In genomic region chr7:49981511-49982227, GRCm38 (mm10) we compare ENCODE assay signal across 9 mouse cellular contexts. TPM values are rescaled to one million over a fixed set of nuclear protein-coding genes. Genes with fewer than 3 reads are reported as not detected.
DNase-seq lines count a peak whose midpoint lies in the region; ATAC-seq and TF ChIP-seq lines count a peak whose summit lies in the region.
"Had no signal": no experiment of that assay in that cellular context is flagged by ENCODE, and none has a peak within 500 bp of the region (broad histone marks: within the 10 kb centered on the region; RNA-seq: fewer than 3 reads in every experiment).

No protein-coding gene starts in this region.

- H3K9me3 ChIP-seq in midbrain, embryonic 16.5 days (replicated peaks; ENCODE audit: control insufficient read depth, low read length, poor library complexity, severe bottlenecking) = no peaks in the 10 kb centered on the region

- ATAC-seq in Patski = no peak
- peak; percentile 40 for ATAC-seq in midbrain, embryonic 16.5 days
- ATAC-seq in activated CD4-positive, CD25-positive, alpha-beta regulatory T cell, adult 4 months = no peak

- peak; percentile 12 to 22 for DNase-seq in kidney, postnatal 4 days
- no peak for DNase-seq in kidney, adult 18-20 months
- no peak for DNase-seq in Patski (ENCODE audit: low read depth, low spot score)
- DNase-seq in embryo, embryonic 10.5 days (ENCODE audit: low spot score) = no peak
- DNase-seq: cerebellum, adult 11-12 months; gastrocnemius, postnatal 14 days had no signal

- in situ Hi-C loops in Patski (cut with MboI; ENCODE audit: low pct_unique_long_range_greater_than_20kb) = no loop called here

- H3K27ac ChIP-seq in embryonic fibroblast, embryonic 13.5 days (ENCODE audit: insufficient read depth, low read length) = no peak overlapping the region
- no peak overlapping the region for H3K27ac ChIP-seq in midbrain, embryonic 16.5 days (ENCODE audit: low read length)

- WGBS in midbrain, embryonic 16.5 days = 8% methylated on average over 9 of the region's 9 CpGs

- H3K9ac ChIP-seq in midbrain, embryonic 16.5 days (ENCODE audit: low read depth, low read length) = no peak overlapping the region

- CTCF ChIA-PET in Patski (lab: Charles Lee) = interaction anchor here (1.6 kb wide), 1 partner anchor 11 kb away, joined by 4 read pairs; no protein-coding TSS in a partner anchor

- TF ChIP-seq CTCF in Patski (IDR thresholded peaks at IDR 0.05) = peak; percentile 18
- TF ChIP-seq CTCF in embryonic fibroblast, embryonic 13.5 days (IDR thresholded peaks at IDR 0.05; ENCODE audit: borderline replicate concordance, insufficient read depth, low read length) = 0 out of 2 replicates have a peak, but pooled peaks have one; percentile 10

- POLR2A ChIA-PET in Patski (lab: Charles Lee) = no interaction called here

- no peak overlapping the region for H3K4me2 ChIP-seq in midbrain, embryonic 16.5 days (ENCODE audit: low read length)

- no peaks in the 10 kb centered on the region for H3K4me1 ChIP-seq in embryonic fibroblast, embryonic 13.5 days (ENCODE audit: control insufficient read depth, insufficient read depth, low read length)
- no peaks in the 10 kb centered on the region for H3K4me1 ChIP-seq in midbrain, embryonic 16.5 days (ENCODE audit: control insufficient read depth, insufficient read depth, low read length)

- TF ChIP-seq POLR2A in embryonic fibroblast, embryonic 13.5 days (IDR thresholded peaks at IDR 0.05; ENCODE audit: low read depth, low read length) = no peak

- H3K4me3 ChIP-seq in embryonic fibroblast, embryonic 13.5 days (ENCODE audit: insufficient read depth, low read length) = no peak overlapping the region
- no peak overlapping the region for H3K4me3 ChIP-seq in midbrain, embryonic 16.5 days (ENCODE audit: low read depth, low read length)

- H3K36me3 ChIP-seq in midbrain, embryonic 16.5 days (ENCODE audit: control insufficient read depth, insufficient read depth, low read length) = no peaks in the 10 kb centered on the region

- H3K27me3 ChIP-seq in Patski = peaks cover 12% of the 10 kb centered on the region
- H3K27me3 ChIP-seq in midbrain, embryonic 16.5 days (ENCODE audit: control insufficient read depth, insufficient read depth, low read depth, low read length) = peaks cover 12% of the 10 kb centered on the region; the same call in 1 of the 2 replicates

RNA-seq across cellular contexts. Expression of gene Nell1, which starts 7.0 kb away (rescaled TPM):
- 0.05 TPM for polyA plus RNA-seq in Patski (2021)
- 0.45 and 0.72 TPM in 2 replicates for polyA plus RNA-seq in embryonic fibroblast, embryonic 13.5 days (2011; ENCODE audit: insufficient read length, low read depth, missing spikeins)
- polyA plus RNA-seq in midbrain, embryonic 16.5 days (2015; fragmentation: Nextera tagmentation; extraction: Ambion mirVana) = 30.3 and 40.1 TPM in 2 replicates
- polyA plus RNA-seq in activated CD4-positive, CD25-positive, alpha-beta regulatory T cell, adult 4 months (2017; shearing (Covaris generic)) = under 1 TPM in 1 of 2 experiments, not detected in 1; 0.05 TPM

Comparison
In these comparisons a context has a peak if more than half of its experiments do, and no peak if none do; other contexts are left out.
1. DNase-seq: peak in kidney, postnatal 4 days (2 of 2); none in kidney, adult 18-20 months (single experiment), Patski (single experiment) and embryo, embryonic 10.5 days (single experiment).
2. RNA of gene Nell1, which starts 7.0 kb away (polyA plus RNA-seq): 30.3 to 40.1 TPM in midbrain, embryonic 16.5 days; 0.45 to 0.72 TPM in embryonic fibroblast, embryonic 13.5 days, 0.05 TPM in activated CD4-positive, CD25-positive, alpha-beta regulatory T cell, adult 4 months and 0.05 TPM in Patski (single experiment); every median in the first group is over 10 times any median in the second.